Mouse (Mus musculus): Measurements from ENCODE around the gene Dab1.

The Dab1 gene

DNA sequence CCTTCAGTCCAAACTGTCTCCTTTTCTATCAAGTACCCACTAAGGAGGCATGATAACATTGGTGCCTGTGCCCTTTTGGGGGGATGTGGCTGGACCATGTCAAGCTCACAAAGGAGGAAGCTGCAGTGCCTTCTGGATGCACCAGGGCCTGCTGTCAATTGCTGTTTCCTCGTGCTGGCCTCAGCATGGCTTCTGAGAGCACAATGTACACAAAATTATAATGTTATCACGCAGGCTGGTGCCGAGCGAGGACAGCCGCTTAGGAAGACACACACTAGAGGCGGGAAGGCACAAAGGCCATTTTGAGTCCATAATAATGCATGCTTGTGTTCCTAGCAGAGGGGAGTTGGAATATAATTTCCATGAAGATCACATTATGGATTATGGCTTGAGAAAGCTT lies 81.2 kb downstream of the Dab1 start:
- no peak for DNase-seq (ENCODE audit: low spot score in 2 of 2)

DNA sequence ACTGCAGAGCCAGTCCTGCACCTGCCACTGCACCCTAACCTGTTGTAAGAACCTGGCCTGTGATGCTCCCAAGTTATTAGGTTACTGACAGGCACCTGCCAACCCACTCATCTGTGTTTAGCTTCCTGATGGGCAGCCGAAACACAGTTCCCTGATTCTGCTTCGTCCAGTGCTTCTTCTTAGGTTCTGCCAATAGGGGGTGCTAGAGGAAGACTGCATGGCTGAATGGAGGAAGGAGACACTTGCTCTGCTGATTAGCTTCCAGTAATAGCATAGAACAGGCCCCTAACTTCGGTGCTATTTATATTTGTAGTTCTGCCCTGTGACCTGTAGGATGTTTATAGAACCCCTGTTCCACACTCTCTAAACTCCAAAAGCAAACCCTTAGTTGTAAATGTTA lies 83.0 kb downstream of the Dab1 start:
- no peak for DNase-seq (ENCODE audit: low spot score in 2 of 2)

DNA sequence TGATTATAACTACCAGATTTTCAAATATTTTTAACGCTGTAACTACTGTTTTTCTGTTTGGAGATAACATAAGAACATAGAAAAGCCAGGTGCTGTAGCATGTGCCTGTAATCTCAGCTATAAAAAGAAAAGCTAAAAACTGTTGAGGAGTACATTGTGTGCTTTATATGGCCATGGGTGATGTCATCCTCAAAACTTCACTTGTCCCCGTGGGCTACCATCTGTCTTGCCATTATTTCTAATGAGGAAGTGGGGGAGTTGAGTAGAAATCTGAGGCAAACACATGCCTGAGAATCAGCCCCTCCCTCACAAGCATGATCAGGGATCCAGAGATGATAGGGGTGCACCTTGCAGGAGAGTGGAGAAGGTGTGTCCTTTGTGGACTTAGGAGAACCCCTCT lies 85.3 kb downstream of the Dab1 start:
- DNase-seq (ENCODE audit: low spot score in 2 of 2): no peak

DNA sequence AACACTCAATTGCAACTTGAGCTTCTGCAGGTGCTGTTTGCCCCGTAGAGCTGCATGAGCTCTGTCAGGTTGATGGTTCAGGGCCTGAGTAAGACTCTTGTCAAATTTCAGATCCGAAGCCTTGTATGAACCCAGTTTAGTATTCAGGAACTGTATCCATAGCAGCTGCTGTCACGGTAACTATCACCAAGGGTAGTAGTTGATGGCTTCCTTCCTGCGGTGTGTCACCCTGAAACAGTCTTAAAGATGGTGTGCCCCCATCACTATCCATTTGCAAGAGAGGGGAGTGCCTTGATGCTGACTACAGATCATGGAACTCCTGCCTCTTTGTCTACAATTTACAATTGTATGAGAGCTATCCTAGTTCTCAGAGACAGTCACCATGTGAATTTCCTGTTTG lies 87.3 kb downstream of the Dab1 start:
- DNase-seq (ENCODE audit: low spot score in 2 of 2): no peak

DNA sequence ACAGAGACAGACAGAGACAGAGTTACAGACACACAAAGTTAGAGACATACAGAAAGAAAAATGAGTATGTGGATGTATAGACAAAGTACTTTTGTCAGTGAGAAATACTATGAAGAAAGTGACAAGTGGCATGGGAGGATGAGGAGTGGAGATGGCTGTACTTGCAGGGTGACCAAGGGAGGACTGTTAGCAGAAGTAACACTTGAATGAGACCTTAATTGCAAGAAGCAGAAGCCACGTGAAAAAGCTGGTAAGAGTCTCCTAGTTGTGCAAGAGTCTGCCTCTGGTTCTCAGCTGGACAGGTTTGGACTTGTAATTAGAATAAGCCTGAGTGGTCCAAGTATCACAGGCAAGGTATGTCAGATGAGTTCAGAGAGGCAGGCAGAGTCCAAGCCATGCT lies 88.0 kb downstream of the Dab1 start:
- no peak for DNase-seq (ENCODE audit: low spot score in 2 of 2)

DNA sequence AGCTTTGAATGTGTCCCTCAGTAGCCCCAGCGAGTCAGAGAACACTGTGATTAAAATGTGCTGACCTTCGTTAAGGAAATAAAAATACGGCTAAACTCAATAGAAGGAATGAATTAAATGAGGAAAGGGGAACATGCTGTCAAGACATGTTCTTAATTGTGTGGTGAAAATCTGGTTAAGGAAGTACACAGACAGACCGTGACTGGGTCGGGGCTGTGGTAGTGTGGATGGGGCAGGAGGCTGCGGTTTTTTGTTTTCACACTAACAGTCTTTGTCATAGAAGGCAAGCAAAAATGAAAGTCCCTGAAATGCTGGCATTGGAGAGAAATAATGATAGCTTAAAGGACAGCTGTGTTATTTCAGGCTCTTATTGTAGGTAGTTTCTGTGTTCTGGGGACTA lies 92.2 kb downstream of the Dab1 start:
- no peak for DNase-seq (ENCODE audit: low spot score in 2 of 2)

DNA sequence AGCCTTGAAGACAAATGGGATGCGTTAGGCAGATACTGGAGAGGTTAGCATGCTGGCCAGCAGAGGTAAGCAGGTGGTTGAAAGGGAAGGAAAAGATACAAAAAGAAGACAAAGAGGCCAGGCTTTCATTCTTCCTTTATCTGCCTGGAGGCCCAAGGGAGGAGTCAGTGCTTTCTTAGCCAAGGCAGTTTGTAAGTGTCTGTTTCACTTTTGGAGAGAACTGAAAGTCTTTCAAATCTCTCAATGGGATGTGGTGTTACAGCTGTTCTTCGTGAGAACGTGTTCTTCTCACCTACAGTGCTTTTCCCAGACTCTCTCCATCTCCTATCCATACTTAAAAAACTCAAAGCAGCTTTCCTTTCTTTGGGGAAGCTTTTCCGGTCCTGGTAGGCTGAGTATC lies 94.8 kb downstream of the Dab1 start:
- DNase-seq (ENCODE audit: low spot score in 2 of 2): no peak

DNA sequence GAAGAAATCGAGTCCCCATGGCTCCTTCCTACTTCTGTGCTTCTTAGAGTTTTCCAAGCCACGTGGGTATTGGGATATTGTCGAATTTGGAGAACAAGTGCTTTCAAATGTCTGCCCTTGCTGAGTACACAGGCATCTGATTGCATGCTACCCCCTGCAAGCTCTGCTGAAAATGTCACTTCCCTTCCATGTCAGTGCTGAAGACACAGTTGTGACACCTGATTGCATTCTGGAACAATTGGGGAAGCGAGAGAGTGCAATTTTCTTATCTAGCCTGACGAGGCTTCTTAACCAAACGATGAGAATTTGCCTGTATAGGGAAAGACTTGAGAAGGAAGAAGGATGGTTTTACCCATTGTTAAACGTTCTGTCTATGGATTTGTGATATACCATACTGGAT lies 95.8 kb downstream of the Dab1 start:
- no peak for DNase-seq (ENCODE audit: low spot score in 2 of 2)

DNA sequence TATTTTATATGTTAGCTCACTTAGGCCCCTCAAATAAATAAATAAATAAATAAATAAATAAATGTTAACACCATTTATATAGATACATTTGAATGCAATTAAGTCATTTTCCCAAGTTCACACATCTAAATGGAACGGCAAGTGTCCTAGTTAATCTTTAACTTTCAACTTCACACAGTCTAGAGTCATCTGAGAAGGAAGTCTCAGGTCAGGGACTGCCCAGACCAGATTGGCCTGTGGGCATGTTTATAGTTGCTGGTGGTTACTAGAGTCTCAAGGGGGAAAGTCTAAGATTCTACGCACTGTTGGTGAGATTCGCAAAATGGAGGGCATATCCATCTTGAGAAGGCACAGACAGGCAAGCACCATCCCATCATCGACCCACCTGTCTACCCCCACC lies 96.4 kb downstream of the Dab1 start:
- DNase-seq (ENCODE audit: low spot score in 2 of 2): no peak

DNA sequence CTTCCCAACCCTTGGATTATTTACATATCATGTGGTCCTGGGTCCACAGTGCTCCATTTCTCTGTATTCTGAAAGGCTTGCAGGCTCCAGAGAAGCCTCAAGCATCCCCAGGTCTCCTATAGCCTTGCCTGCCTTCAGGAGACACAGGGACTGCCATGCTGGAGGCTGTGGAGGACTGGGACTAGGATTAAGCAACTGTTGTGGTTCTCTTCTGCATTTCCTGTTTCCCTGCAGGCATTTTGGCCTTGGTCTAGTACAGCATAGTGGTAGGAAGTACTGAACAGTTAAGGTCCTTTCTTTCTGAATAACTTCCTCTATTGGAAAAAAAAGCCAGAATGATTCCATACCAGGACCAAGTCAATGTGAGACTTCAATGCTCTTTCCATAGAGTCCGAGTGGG lies 103.6 kb downstream of the Dab1 start:
- no peak for DNase-seq (ENCODE audit: low spot score in 2 of 2)

DNA sequence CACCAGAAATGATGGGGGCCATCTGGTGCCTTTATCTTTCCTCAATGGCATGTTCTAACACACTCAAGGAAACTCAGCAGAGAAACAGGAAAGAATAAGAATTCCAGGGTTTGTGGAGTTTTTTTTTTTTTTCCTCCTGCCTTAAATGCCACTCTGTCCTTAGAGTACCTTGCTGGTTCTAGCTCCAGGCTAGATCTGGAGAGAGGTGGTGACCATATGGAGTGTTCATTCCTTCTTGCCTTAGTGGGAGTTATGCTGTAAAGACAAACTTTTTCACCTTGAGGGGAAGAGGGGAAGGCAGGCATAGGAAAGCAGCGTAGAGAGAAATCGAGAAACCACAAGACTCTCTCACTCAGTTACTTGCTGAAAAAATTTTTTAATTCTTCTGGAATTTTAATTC lies 107.3 kb downstream of the Dab1 start:
- DNase-seq (ENCODE audit: low spot score in 2 of 2): no peak

DNA sequence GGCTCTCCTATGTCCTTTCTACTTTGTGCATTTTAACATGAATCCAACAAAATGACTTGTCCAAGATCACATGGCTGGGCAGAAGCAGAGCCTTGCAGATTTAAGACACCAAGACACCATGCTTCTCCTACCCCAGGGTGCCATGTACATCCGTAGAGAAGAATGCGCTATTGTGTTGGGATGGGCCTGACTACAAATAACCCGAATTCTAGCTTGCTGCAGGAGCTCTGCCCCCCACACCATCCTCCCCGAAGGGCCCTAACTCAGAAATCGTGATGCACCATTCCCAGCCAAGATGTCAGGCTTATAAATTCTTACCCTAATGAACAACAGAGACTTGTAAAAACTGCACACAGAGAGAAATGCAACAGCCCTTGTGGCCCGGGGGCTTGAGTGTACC lies 118.0 kb downstream of the Dab1 start:
- no peak for DNase-seq (ENCODE audit: low spot score in 2 of 2)

DNA sequence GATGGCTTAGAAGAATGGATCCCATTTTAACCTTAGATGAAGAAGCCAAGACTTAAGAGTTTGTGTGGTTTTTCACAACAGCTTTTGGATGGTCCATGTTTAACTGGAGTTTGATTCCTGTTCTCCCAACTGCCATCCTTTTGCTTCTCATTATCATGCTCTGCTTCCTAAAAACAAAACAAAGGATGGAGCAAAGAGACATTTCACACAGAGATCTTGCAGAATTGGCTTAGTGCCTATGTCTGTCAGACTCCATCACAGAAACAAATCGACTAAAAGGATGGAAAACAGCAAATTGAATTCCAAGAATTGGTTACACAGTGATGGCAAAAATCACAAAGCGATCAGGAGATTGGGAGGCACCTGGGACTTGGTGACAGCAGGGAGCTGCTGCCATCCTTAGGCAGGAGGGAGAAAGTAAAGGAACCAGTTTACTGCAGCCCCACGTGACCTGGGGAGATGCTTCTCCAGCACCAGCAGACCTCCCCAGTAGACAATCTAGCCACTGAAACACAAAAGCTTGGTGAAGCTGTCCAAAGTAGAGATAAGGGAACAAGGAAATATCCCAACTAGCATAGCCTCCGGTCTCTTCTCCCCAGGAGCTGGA lies 132.2 kb downstream of the Dab1 start:
- DNase-seq (ENCODE audit: low spot score in 2 of 2): no peak

DNA sequence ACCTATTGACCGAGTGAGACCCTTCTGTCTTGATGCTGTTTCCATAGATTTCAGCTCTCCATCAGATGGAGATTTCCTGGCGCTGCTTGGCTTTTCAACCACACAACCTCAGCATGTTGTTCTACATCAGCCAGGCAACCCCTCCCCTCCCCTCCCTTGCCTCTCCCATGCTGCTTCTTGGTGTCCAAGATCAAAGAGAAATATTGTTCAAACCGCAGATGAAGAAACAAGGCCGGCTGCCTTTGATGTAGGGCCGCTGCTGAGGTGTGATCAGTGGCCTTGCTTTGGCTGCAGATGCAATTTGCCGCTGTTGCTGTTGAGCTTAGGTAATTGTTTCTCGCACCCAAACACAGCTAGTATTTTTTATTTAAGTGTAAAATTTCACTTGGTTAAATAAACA lies 135.4 kb downstream of the Dab1 start:
- no peak for DNase-seq (ENCODE audit: low spot score in 2 of 2)

DNA sequence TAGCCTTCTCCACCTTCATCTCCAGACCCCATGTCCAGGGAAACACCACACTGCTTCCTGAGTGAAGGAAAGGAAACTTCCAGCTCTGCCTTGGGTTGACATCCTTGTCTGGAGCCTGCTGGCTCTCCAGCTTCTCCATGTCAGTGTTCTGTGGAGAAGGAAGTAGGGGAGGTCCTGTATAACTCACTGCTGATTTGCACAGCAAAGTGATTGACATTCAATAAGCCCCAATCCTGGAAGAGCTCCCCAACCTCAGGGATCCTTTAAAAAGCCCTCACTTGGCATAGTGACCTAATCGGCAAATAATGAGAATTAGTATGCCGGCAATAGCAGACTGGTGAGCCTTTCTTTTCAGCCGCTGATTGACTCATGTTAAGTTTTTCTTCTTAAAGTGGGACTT lies 138.1 kb downstream of the Dab1 start:
- DNase-seq (ENCODE audit: low spot score in 2 of 2): no peak

DNA sequence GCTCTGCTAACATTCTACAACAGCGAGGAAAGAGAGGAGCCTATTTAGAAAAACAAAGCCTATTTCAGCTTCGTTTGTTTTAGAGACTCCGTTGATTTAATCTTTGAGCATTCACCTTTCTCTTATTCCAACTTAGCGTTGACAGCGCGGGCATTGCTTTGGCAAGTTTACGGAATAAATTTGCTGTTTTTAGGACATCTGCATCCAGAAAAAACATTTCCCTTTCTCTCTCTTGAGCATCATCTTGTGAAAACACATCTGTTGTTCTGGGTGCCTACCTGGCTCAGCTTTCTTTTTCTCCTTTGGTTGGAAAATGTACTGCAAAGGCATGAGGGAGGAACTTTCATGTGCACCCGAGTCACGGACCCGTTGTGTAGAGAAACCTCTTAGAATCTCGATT lies 143.3 kb downstream of the Dab1 start:
- no peak for DNase-seq (ENCODE audit: low spot score in 2 of 2)

DNA sequence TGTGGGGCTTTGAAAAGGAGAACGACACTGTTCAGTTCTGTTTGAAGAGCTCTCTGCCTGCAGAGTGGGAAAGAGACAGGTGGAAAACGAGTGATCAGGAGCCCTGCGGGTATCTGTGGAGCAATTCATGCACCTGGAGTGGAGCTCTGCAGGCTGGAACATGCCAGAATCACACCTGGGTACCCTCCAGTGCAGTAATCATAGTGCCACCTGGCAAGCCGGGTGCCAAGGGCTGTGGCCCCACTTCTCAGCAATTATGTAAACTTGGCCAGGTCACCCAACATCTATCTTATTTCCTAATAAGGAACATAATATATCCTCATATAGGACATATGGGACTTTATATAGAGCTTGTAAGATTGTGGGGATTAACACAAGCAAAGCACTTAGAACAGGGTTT lies 156.6 kb downstream of the Dab1 start:
- no peak for DNase-seq (ENCODE audit: low spot score in 2 of 2)

DNA sequence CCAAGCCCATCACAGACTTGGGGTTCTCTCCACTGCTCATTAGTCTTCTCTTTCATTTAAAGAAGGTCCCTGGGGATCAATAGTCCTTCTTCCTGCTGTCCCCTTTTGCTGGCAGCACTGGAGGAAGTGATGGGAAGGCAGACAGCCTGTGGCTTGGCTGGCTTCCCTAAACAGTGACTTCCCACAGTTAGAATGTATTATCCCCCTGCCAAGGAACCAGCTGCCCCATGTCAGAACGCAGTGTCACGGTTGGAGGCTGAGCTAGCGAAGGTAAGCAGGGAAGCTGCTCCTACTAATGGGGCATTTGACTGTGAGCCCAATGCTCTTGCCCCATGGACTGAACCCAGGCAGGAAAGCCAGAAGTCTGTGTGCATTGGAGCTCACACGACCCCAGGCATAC lies 162.2 kb downstream of the Dab1 start:
- DNase-seq (ENCODE audit: low spot score in 2 of 2): peak in 1 of 2 experiments; percentile 2

DNA sequence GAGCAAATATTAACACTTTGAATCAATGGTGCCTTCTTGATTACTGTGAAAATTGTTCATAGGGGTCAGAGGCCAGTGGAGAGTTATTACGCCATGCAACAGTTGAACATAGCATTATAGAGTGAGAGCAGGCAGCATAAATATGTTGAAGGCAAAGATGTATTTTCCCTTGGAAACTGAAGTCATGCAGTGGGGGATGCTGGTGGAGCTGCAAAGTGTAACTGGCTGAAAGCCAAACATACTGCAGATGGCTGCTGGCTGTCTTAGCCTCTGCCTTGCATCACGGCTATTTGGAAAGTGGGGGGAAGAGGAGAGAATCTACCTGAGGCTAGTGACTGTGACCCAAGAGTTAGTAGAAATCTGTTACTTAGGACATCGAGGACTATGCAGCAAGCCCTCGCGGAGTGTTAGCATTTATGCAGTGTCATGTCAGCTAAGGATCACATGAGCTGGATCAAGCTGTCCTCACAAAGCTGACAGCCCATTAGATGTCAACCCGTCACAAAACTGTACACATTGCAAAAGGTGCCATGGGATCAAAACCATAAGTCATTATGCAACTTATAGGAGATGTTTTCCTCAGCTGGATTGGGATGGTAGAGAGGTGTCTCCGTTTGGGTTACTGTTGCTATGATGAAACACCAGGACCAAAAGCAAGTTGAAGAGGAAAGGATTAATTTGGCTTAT lies 164.5 kb downstream of the Dab1 start:
- no peak for DNase-seq (ENCODE audit: low spot score in 2 of 2)

DNA sequence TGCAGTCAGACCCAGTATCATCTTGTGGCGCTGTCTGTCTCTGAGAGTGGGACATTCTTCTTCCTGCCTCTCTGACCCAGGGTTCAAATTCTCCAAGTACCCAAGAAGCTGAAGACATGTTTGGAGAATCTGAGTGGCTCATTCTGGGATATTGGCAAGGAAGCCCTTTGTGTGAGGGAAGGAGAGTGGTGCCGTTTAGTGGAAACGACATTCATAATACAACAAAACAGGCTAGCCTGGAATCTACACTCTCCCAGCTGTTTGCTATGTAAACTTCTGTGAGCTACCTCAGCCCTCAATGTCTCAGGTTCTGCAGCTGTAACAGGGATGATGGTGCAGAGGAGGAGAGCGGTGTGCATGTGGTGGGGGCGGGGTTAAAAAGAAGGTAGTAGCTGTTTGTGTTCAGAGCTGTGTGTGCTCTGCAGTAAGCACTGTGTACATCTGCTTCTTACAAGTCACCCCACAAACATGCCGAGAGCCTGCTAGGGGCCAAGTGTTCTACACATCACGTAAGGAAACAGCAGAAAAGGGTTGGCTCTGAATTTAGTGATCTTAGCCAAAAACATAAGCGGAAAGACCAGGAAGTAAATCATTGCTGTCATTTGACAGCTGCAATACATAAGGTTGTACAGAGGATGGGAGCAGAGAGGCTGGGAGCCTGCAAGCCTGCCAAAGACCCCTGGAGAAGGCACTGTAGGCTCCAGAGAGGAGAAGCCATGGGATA lies 174.6 kb downstream of the Dab1 start:
- no peak for DNase-seq (ENCODE audit: low spot score in 2 of 2)

DNA sequence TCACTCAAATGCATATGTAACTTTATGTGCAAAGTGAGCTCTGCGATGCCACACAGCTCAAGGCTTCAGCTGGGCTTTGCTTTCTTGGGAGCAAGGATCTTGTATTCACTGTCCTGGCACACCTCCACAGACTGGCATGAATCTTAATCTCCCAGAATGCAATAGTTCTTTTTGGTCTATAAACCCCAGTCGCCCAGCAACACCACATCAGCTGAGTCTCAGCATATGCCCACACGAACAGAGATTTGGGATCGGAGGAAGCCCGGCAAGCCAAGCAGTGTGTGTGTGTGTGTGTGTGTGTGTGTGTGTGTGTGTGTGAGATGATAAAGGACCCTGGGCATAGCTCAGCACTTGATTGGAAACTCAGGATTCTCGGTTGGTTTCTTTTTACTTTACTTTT lies 177.3 kb downstream of the Dab1 start:
- no peak for DNase-seq (ENCODE audit: low spot score in 2 of 2)

DNA sequence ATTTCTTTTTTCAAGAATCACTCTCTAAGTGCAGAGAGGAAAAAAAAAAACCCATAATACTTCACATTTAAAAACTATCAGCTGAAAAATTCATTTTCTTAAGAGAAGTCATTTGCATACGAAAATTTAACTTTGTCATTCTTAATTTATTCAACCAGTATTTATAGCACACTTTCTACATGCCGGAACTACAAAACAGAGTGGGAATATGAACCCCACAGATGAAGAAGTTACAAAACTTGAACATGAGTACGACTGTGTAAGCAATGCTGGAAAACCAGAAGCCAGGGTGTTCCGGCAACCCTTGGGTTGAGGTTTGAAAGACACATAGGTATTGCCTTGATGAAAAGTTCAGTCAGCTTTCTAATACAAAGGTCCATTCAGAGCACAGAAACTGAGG lies 183.3 kb downstream of the Dab1 start:
- no peak for DNase-seq (ENCODE audit: low spot score in 2 of 2)

DNA sequence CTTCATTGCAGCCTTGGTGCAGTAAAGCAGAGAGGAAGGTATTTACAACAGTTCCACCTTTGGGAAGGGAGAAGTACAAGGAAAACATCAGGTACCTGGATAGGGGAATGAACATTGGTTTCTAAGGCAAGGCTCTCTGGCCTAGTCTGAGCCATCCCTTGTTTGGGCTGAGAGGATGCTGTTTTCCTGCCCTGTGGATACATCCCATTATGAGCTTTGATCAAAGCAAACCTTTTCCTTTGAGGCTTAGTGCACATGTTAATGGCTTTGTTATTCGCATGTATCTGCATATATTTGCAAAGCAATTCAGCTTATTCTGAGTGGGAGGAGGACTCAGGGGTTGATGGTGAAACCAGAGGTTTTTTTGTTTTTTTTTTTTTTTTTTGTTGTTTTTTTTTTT lies 185.3 kb downstream of the Dab1 start:
- DNase-seq (ENCODE audit: low spot score in 2 of 2): no peak
